In genomic region chr10:8883686-8884085, GRCm38 (mm10) we compare ENCODE assay signal across 9 mouse cellular contexts. TPM values are rescaled to one million over a fixed set of nuclear protein-coding genes. Genes with fewer than 3 reads are reported as not detected.
DNase-seq lines count a peak whose midpoint lies in the region; ATAC-seq and TF ChIP-seq lines count a peak whose summit lies in the region.
"Had no signal": no experiment of that assay in that cellular context is flagged by ENCODE, and none has a peak within 500 bp of the region (broad histone marks: within the 10 kb centered on the region; RNA-seq: fewer than 3 reads in every experiment).

No protein-coding gene starts in this region.

- no peak for ATAC-seq in embryonic facial prominence, embryonic 15.5 days (ENCODE audit: insufficient number of reproducible peaks, low FRiP score, low TSS enrichment, low read depth)
- ATAC-seq in intestine, embryonic 16.5 days = no peak
- no peak for ATAC-seq in midbrain, embryonic 16.5 days
- no peak for ATAC-seq in activated CD4-positive, CD25-positive, alpha-beta regulatory T cell, adult 4 months

- H3K27ac ChIP-seq in left cerebral cortex, adult 2 months = 0 out of 2 replicates have a peak overlapping the region, but pooled peaks have one; percentile 32
- H3K27ac ChIP-seq in embryonic facial prominence, embryonic 15.5 days (replicated peaks) = no peak overlapping the region
- H3K27ac ChIP-seq in intestine, embryonic 16.5 days (ENCODE audit: low read length) = no peak overlapping the region
- H3K27ac ChIP-seq in midbrain, embryonic 16.5 days (ENCODE audit: low read length) = no peak overlapping the region

- peak overlapping the region; percentile 17 for H3K4me2 ChIP-seq in embryonic facial prominence, embryonic 15.5 days (replicated peaks)
- H3K4me2 ChIP-seq in intestine, embryonic 16.5 days (ENCODE audit: low read depth, low read length) = peak overlapping the region; percentile 40
- H3K4me2 ChIP-seq in midbrain, embryonic 16.5 days (ENCODE audit: low read length) = peak overlapping the region; percentile 18

- no peak for TF ChIP-seq CTCF in left cerebral cortex, adult 2 months (IDR thresholded peaks at IDR 0.05)

- no peaks in the 10 kb centered on the region for H3K27me3 ChIP-seq in embryonic facial prominence, embryonic 15.5 days
- no peaks in the 10 kb centered on the region for H3K27me3 ChIP-seq in intestine, embryonic 16.5 days (replicated peaks; ENCODE audit: control insufficient read depth, insufficient read depth, low read length)
- no peaks in the 10 kb centered on the region for H3K27me3 ChIP-seq in midbrain, embryonic 16.5 days (ENCODE audit: control insufficient read depth, insufficient read depth, low read depth, low read length)

- H3K9ac ChIP-seq in embryonic facial prominence, embryonic 15.5 days = no peak overlapping the region
- no peak overlapping the region for H3K9ac ChIP-seq in intestine, embryonic 16.5 days (ENCODE audit: low read depth, low read length)
- no peak overlapping the region for H3K9ac ChIP-seq in midbrain, embryonic 16.5 days (ENCODE audit: low read depth, low read length)

- peak overlapping the region; percentile 47 for H3K4me3 ChIP-seq in left cerebral cortex, adult 2 months
- no peak overlapping the region for H3K4me3 ChIP-seq in embryonic facial prominence, embryonic 15.5 days (replicated peaks)
- H3K4me3 ChIP-seq in intestine, embryonic 16.5 days (ENCODE audit: low read length) = no peak overlapping the region
- H3K4me3 ChIP-seq in midbrain, embryonic 16.5 days (ENCODE audit: low read depth, low read length) = no peak overlapping the region

- H3K4me1 ChIP-seq in embryonic facial prominence, embryonic 15.5 days = peaks cover 31% of the 10 kb centered on the region
- H3K4me1 ChIP-seq in intestine, embryonic 16.5 days (ENCODE audit: control insufficient read depth, insufficient read depth, low read length) = peaks cover 15% of the 10 kb centered on the region
- H3K4me1 ChIP-seq in midbrain, embryonic 16.5 days (ENCODE audit: control insufficient read depth, insufficient read depth, low read length) = peaks cover 15% of the 10 kb centered on the region

- intact Hi-C loops in left cerebral cortex, adult 2 months (cut with DNase I) = loop anchor here (5.0 kb wide), 1 partner anchor 86 kb away; no protein-coding TSS in a partner anchor
- intact Hi-C loops in left cerebral cortex, postnatal 4 days (cut with DNase I) = no loop called here

- no peaks in the 10 kb centered on the region for H3K36me3 ChIP-seq in embryonic facial prominence, embryonic 15.5 days
- H3K36me3 ChIP-seq in intestine, embryonic 16.5 days (ENCODE audit: control insufficient read depth, insufficient read depth, low read length) = no peaks in the 10 kb centered on the region
- H3K36me3 ChIP-seq in midbrain, embryonic 16.5 days (ENCODE audit: control insufficient read depth, insufficient read depth, low read length) = no peaks in the 10 kb centered on the region

- WGBS in embryonic facial prominence, embryonic 15.5 days = 16% methylated on average over 4 of the region's 4 CpGs
- WGBS in intestine, embryonic 16.5 days = 27% methylated on average over 4 of the region's 4 CpGs
- 24% methylated on average over 4 of the region's 4 CpGs for WGBS in midbrain, embryonic 16.5 days

- no peak for DNase-seq in left cerebral cortex, adult 2 months (ENCODE audit: extremely low spot score in 1 of 2, low spot score in 2 of 2)
- no peak for DNase-seq in left cerebral cortex, postnatal 4 days
- DNase-seq in ovary, adult 18-20 months (ENCODE audit: low spot score) = no peak
- no peak for DNase-seq in thymus, postnatal 25 days
- DNase-seq: cerebellum, adult 11-12 months had no signal

- no peaks in the 10 kb centered on the region for H3K9me3 ChIP-seq in embryonic facial prominence, embryonic 15.5 days (replicated peaks)
- no peaks in the 10 kb centered on the region for H3K9me3 ChIP-seq in intestine, embryonic 16.5 days (ENCODE audit: control insufficient read depth, low read length)
- H3K9me3 ChIP-seq in midbrain, embryonic 16.5 days (replicated peaks; ENCODE audit: control insufficient read depth, low read length, poor library complexity, severe bottlenecking) = no peaks in the 10 kb centered on the region

RNA-seq across cellular contexts. Expression of gene Sash1, which starts 2.2 kb away (rescaled TPM):
- 10 to 100 TPM; 46.9 to 55.4 TPM for total RNA-seq in left cerebral cortex, adult 2 months (2021)
- 10 to 100 TPM; 43.6 to 49.2 TPM for total RNA-seq in left cerebral cortex, postnatal 4 days (2021)
- 5.7 and 8.5 TPM in 2 replicates for polyA plus RNA-seq in embryonic facial prominence, embryonic 15.5 days (2015; fragmentation: Nextera tagmentation; extraction: Ambion mirVana)
- polyA plus RNA-seq in intestine, embryonic 16.5 days (2015; fragmentation: Nextera tagmentation; extraction: Ambion mirVana) = 2.3 and 2.8 TPM in 2 replicates
- 2.2 and 2.7 TPM in 2 replicates for polyA plus RNA-seq in midbrain, embryonic 16.5 days (2015; fragmentation: Nextera tagmentation; extraction: Ambion mirVana)
- under 1 TPM in 1 of 2 experiments, not detected in 1; 0.24 TPM for polyA plus RNA-seq in activated CD4-positive, CD25-positive, alpha-beta regulatory T cell, adult 4 months (2017; shearing (Covaris generic))
